Mouse (Mus musculus) MEL (cell line): ENCODE data around the gene Grhl1.

Source experiments
- GABPA ChIP-seq: IDR thresholded peaks from 2 replicates; pipeline ENCODE4 v1.6.1; 2012; ENCODE audit warnings: low read depth, mild to moderate bottlenecking, inconsistent platforms, low read length, improper control_type of control experiment, moderate library complexity
- HCFC1 ChIP-seq: IDR thresholded peaks from 2 replicates; pipeline ENCODE4 v1.6.1; 2012; ENCODE audit warnings: low read depth, mild to moderate bottlenecking, inconsistent platforms, low read length, improper control_type of control experiment, moderate library complexity
- TAL1 ChIP-seq: IDR thresholded peaks from 2 replicates; pipeline ENCODE4 v1.6.1; 2012; ENCODE audit warnings: mild to moderate bottlenecking, inconsistent platforms, low read length, moderate library complexity, mixed read lengths
- TBP ChIP-seq: IDR thresholded peaks from 2 replicates; pipeline ENCODE4 v1.8.0; 2011; ENCODE audit warnings: low read depth, low read length, improper control_type of control experiment

- TF ChIP-seq HCFC1 (peak; percentile 45), TBP (no peak), TAL1 (no peak), GABPA (no peak)
These were observed 79.0 kb downstream of the Grhl1 start, which contains the start of gene Klf11 for GRCm38 (mm10) chr12:24651063-24651557.
